23 mouse cellular contexts compared by ENCODE assay signal in the genomic region with DNA sequence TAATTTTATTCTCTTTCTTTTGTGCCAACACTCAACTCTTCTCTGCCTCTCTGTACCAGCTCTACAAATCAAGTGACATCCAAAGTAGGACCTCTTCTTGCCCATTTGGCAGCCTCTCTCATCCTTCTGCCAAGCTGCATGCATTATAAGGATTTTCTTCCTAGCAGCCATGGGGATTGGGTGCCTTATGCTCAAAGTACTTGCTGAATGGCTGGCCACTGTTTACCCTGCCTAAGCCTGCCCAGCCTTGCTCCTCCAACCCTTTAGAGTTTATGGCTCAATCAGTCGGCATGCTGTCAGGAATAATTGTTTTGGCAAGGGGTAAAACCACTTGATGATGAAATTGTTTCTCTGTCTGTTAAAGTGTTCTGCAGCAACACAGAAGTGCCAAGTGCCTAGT. TPM values are rescaled to one million over a fixed set of nuclear protein-coding genes. Genes with fewer than 3 reads are reported as not detected.
DNase-seq lines count a peak whose midpoint lies in the region; ATAC-seq and TF ChIP-seq lines count a peak whose summit lies in the region.
"Had no signal": no experiment of that assay in that cellular context is flagged by ENCODE, and none has a peak within 500 bp of the region (broad histone marks: within the 10 kb centered on the region; RNA-seq: fewer than 3 reads in every experiment).

No protein-coding gene starts in this region.

- ATAC-seq in midbrain, postnatal 0 days (ENCODE audit: low FRiP score), result peak; percentile 28; the same call in 1 of the 2 replicates
- no peak for ATAC-seq in midbrain, embryonic 11.5 days (ENCODE audit: low FRiP score)
- ATAC-seq: activated CD4-positive, CD25-positive, alpha-beta regulatory T cell, adult 4 months; lung, postnatal 0 days had no signal

- 0 out of 2 replicates have a peak overlapping the region, but pooled peaks have one; percentile 9 for H3K27ac ChIP-seq in layer of hippocampus, adult 2 months
- no peak overlapping the region for H3K27ac ChIP-seq in midbrain, postnatal 0 days (ENCODE audit: low read depth, low read length)
- H3K27ac ChIP-seq in midbrain, embryonic 11.5 days (ENCODE audit: low read depth, low read length), result no peak overlapping the region
- H3K27ac ChIP-seq: hindbrain, embryonic 15.5 days; limb, embryonic 10.5 days; liver, embryonic 14.5 days; neural tube, embryonic 15.5 days; stomach, postnatal 0 days had no signal

- H3K9ac ChIP-seq in midbrain, postnatal 0 days (replicated peaks; ENCODE audit: low read length, poor library complexity, severe bottlenecking), result no peak overlapping the region
- H3K9ac ChIP-seq in midbrain, embryonic 11.5 days (ENCODE audit: low read length), result no peak overlapping the region
- H3K9ac ChIP-seq: hindbrain, embryonic 15.5 days; liver, embryonic 14.5 days; neural tube, embryonic 15.5 days had no signal

- H3K9me3 ChIP-seq in midbrain, postnatal 0 days (ENCODE audit: low read length), result no peaks in the 10 kb centered on the region
- H3K9me3 ChIP-seq in midbrain, embryonic 11.5 days (ENCODE audit: control insufficient read depth, low read length), result no peaks in the 10 kb centered on the region
- H3K9me3 ChIP-seq: hindbrain, embryonic 15.5 days; limb, embryonic 10.5 days; neural tube, embryonic 15.5 days had no signal

- no peak for TF ChIP-seq CTCF in layer of hippocampus, adult 2 months (conservative IDR thresholded peaks at IDR 0.05)
- TF ChIP-seq CTCF in midbrain, postnatal 0 days (IDR thresholded peaks at IDR 0.05), result no peak

- no peaks in the 10 kb centered on the region for H3K36me3 ChIP-seq in midbrain, postnatal 0 days (ENCODE audit: insufficient read depth, low read length)
- H3K36me3 ChIP-seq in midbrain, embryonic 11.5 days (ENCODE audit: control insufficient read depth, insufficient read depth, low read length), result no peaks in the 10 kb centered on the region
- H3K36me3 ChIP-seq: hindbrain, embryonic 15.5 days; limb, embryonic 10.5 days; neural tube, embryonic 15.5 days had no signal

- H3K4me2 ChIP-seq in midbrain, postnatal 0 days (ENCODE audit: low read depth, low read length, poor library complexity, severe bottlenecking), result no peak overlapping the region
- H3K4me2 ChIP-seq in midbrain, embryonic 11.5 days, result no peak overlapping the region
- H3K4me2 ChIP-seq: hindbrain, embryonic 15.5 days; neural tube, embryonic 15.5 days had no signal

- 33% methylated on average over 1 of the region's 1 CpGs for WGBS in midbrain, postnatal 0 days
- 40% methylated on average over 1 of the region's 1 CpGs for WGBS in midbrain, embryonic 11.5 days

- H3K27me3 ChIP-seq in midbrain, postnatal 0 days (ENCODE audit: insufficient read depth, low read length), result no peaks in the 10 kb centered on the region
- H3K27me3 ChIP-seq in midbrain, embryonic 11.5 days (ENCODE audit: control insufficient read depth, insufficient read depth, low read length), result peaks cover 14% of the 10 kb centered on the region
- H3K27me3 ChIP-seq: CH12.LX; hindbrain, embryonic 15.5 days had no signal

- H3K4me3 ChIP-seq in layer of hippocampus, adult 2 months, result no peak overlapping the region
- no peak overlapping the region for H3K4me3 ChIP-seq in midbrain, postnatal 0 days (ENCODE audit: low read depth, low read length)
- no peak overlapping the region for H3K4me3 ChIP-seq in midbrain, embryonic 11.5 days (ENCODE audit: low read depth, low read length)
- H3K4me3 ChIP-seq: hindbrain, embryonic 15.5 days; limb, embryonic 10.5 days; neural tube, embryonic 15.5 days had no signal

- no peaks in the 10 kb centered on the region for H3K4me1 ChIP-seq in midbrain, postnatal 0 days (ENCODE audit: insufficient read depth, low read length)
- H3K4me1 ChIP-seq in midbrain, embryonic 11.5 days (ENCODE audit: control insufficient read depth, insufficient read depth, low read length), result peaks cover 7% of the 10 kb centered on the region; the same call in 1 of the 2 replicates

- DNase-seq in cerebellum, postnatal 10 days, result peak; percentile 79 to 86
- no peak for DNase-seq in cerebellum, adult 8-10 months
- no peak for DNase-seq in layer of hippocampus, adult 2 months (ENCODE audit: low spot score in 2 of 2)
- no peak for DNase-seq in layer of hippocampus, adult 18-20 months (ENCODE audit: low spot score in 2 of 2)
- peak; percentile 84 for DNase-seq in midbrain, postnatal 0 days (ENCODE audit: low spot score)
- DNase-seq in midbrain, embryonic 11.5 days (ENCODE audit: low spot score, missing footprints), result no peak
- peak; percentile 12 for DNase-seq in gonadal fat pad, adult 2 months (ENCODE audit: low read depth)
- no peak for DNase-seq in MN1 (ENCODE audit: low spot score)
- DNase-seq: cerebellum, adult 9-10 months; embryo, embryonic 11 days; kidney, adult 8-10 months; kidney, postnatal 36 days; retina, postnatal 1 day had no signal

RNA-seq across cellular contexts. Expression of a gene that starts 2.1 kb away (rescaled TPM):
- 100 to 1,000 TPM; 105 to 117 TPM for total RNA-seq in layer of hippocampus, adult 2 months (2021)
- total RNA-seq in layer of hippocampus, adult 18-20 months (2021), result 100 to 1,000 TPM; 114 to 117 TPM
- total RNA-seq in midbrain, postnatal 0 days (2014; rRNA removed), result 64.7 and 72.8 TPM in 2 replicates
- 61.5 and 63.3 TPM in 2 replicates for polyA plus RNA-seq in midbrain, postnatal 0 days (2015; fragmentation: Nextera tagmentation; extraction: Ambion mirVana)
- polyA plus RNA-seq in midbrain, embryonic 11.5 days (2014; fragmentation: Nextera tagmentation; extraction: Ambion mirVana), result 7.9 and 8.8 TPM in 2 replicates
- 2.4 and 2.6 TPM in 2 replicates for polyA plus RNA-seq in gonadal fat pad, adult 2 months (2012; rRNA removed)
- total RNA-seq: CH12.LX; heart, adult 8-10 months; megakaryocyte-erythroid progenitor cell, adult 5-6 weeks had no signal
- polyA plus RNA-seq: activated CD4-positive, CD25-positive, alpha-beta regulatory T cell, adult 4 months had no signal

Comparison
In these comparisons a context has a peak if more than half of its experiments do, and no peak if none do; other contexts are left out.
1. DNase-seq: peak in cerebellum, postnatal 10 days (2 of 2), midbrain, postnatal 0 days (single experiment) and gonadal fat pad, adult 2 months (single experiment); none in cerebellum, adult 8-10 months (single experiment), layer of hippocampus, adult 2 months (0 of 2), layer of hippocampus, adult 18-20 months (0 of 2), midbrain, embryonic 11.5 days (single experiment) and MN1 (single experiment).